Mouse (Mus musculus) lung, embryonic 15.5 days (tissue): Measurements from ENCODE around the gene Col16a1. TPM values are rescaled to one million over a fixed set of nuclear protein-coding genes. Genes with fewer than 3 reads are reported as not detected.

Experiments
- ATAC-seq: fragments of 200-750 bp; cut with Nextera tagmentation; 2 replicates; pipeline ENCODE4 v1.8.0; 2017; ENCODE audit warnings: moderate number of reproducible peaks, borderline replicate concordance; ENCODE audit not compliant: low FRiP score, low TSS enrichment; ENCODE audit errors: extremely low read depth
- H3K27ac ChIP-seq: fragments of 300-500 bp; sonication (generic); 2 replicates; pipeline ENCODE4 v1.5.1; 2015; ENCODE audit warnings: moderate library complexity, mild to moderate bottlenecking, inconsistent platforms
- H3K27me3 ChIP-seq: fragments of 300-500 bp; sonication (generic); 2 replicates; pipeline ENCODE4 v1.6.1; 2015; ENCODE audit warnings: inconsistent platforms
- H3K36me3 ChIP-seq: fragments of 300-500 bp; sonication (generic); 2 replicates; pipeline ENCODE4 v1.6.1; 2015; ENCODE audit warnings: inconsistent platforms
- H3K4me1 ChIP-seq: fragments of 300-500 bp; sonication (generic); 2 replicates; pipeline ENCODE4 v1.6.1; 2015; ENCODE audit warnings: inconsistent platforms
- H3K4me2 ChIP-seq: fragments of 300-500 bp; sonication (generic); 2 replicates; pipeline ENCODE4 v1.6.1; 2015; ENCODE audit warnings: inconsistent platforms, mild to moderate bottlenecking, moderate library complexity
- H3K4me3 ChIP-seq: fragments of 300-500 bp; sonication (generic); 2 replicates; pipeline ENCODE4 v1.5.1; 2015; ENCODE audit warnings: mild to moderate bottlenecking, inconsistent platforms
- H3K9ac ChIP-seq: fragments of 300-500 bp; sonication (generic); 2 replicates; pipeline ENCODE4 v1.6.1; 2015; ENCODE audit warnings: inconsistent platforms
- H3K9me3 ChIP-seq: fragments of 300-500 bp; sonication (generic); 2 replicates; pipeline ENCODE4 v1.6.1; 2016; ENCODE audit warnings: inconsistent platforms
- WGBS: fragments of 180-500 bp; shearing (Covaris S2); methylation state at CpG from one replicate; pipeline ENCODE4 v1.1.7; 2015; 5-methylcytosine and 5-hydroxymethylcytosine counted together
- polyA plus RNA-seq: library from polyadenylated mRNA; unstranded; fragments of >200 nt; fragmentation: Nextera tagmentation; extraction: Ambion mirVana; gene quantifications from 2 replicates; pipeline ENCODE4 v1.2.1, GENCODE M21; 2015

The Col16a1 gene
- polyA plus RNA-seq, 1 experiment from 2014 or later, result 74.6 TPM

- no peaks in the 10 kb centered on the region for H3K27me3 ChIP-seq
- H3K4me2 ChIP-seq, result no peak overlapping the region
- no peaks in the 10 kb centered on the region for H3K9me3 ChIP-seq
- peaks cover 26% of the 10 kb centered on the region for H3K4me1 ChIP-seq
- no peak overlapping the region for H3K27ac ChIP-seq
- no peak overlapping the region for H3K4me3 ChIP-seq
- 88% methylated on average over 1 of the region's 1 CpGs for whole genome bisulfite sequencing
- 0 out of 2 replicates have a peak, but pooled peaks cover 8% of the 10 kb centered on the region for H3K36me3 ChIP-seq
- ATAC-seq, result no peak
- no peak overlapping the region for H3K9ac ChIP-seq
Observed at GRCm38 (mm10) chr4:130112732-130113131, 65.1 kb downstream of the Col16a1 start.

GRCm38 (mm10) chr4:130120752-130121151, 73.1 kb downstream of the Col16a1 start:
- WGBS, result 83% methylated on average over 4 of the region's 4 CpGs
- Histone ChIP-seq H3K4me1 (peaks cover 26% of the 10 kb centered on the region), H3K4me3 (no peak overlapping the region), H3K36me3 (peaks cover 28% of the 10 kb centered on the region), H3K9ac (no peak overlapping the region), H3K27me3 (no peaks in the 10 kb centered on the region), H3K9me3 (no peaks in the 10 kb centered on the region), H3K4me2 (no peak overlapping the region), H3K27ac (no peak overlapping the region)
- ATAC-seq, result no peak

GRCm38 (mm10) chr4:130121560-130121959, 73.9 kb downstream of the Col16a1 start:
- no peak overlapping the region for H3K4me2 ChIP-seq
- WGBS, result 71% methylated on average over 8 of the region's 8 CpGs
- no peaks in the 10 kb centered on the region for H3K9me3 ChIP-seq
- no peak overlapping the region for H3K9ac ChIP-seq
- H3K4me3 ChIP-seq, result no peak overlapping the region
- H3K36me3 ChIP-seq, result peaks cover 36% of the 10 kb centered on the region
- H3K27ac ChIP-seq, result no peak overlapping the region
- no peaks in the 10 kb centered on the region for H3K27me3 ChIP-seq
- peaks cover 26% of the 10 kb centered on the region for H3K4me1 ChIP-seq
- no peak for ATAC-seq

GRCm38 (mm10) chr4:130123020-130123419, 75.4 kb downstream of the Col16a1 start:
- 69% methylated on average over 5 of the region's 5 CpGs for WGBS
- no peak overlapping the region for H3K9ac ChIP-seq

GRCm38 (mm10) chr4:130124110-130124509, 76.5 kb downstream of the Col16a1 start:
- Histone ChIP-seq H3K4me3 (no peak overlapping the region), H3K9ac (no peak overlapping the region), H3K27me3 (no peaks in the 10 kb centered on the region), H3K4me2 (no peak overlapping the region), H3K9me3 (no peaks in the 10 kb centered on the region), H3K27ac (peak overlapping the region; percentile 84), H3K4me1 (peaks cover 26% of the 10 kb centered on the region), H3K36me3 (peaks cover 49% of the 10 kb centered on the region)
- 64% methylated on average over 4 of the region's 4 CpGs for WGBS
- 0 out of 2 replicates have a peak, but pooled peaks have one; percentile 63 for ATAC-seq

More at GRCm38 (mm10) chr4:130123020-130123419, 75.4 kb downstream of the Col16a1 start:
- Histone ChIP-seq H3K4me1 (peaks cover 26% of the 10 kb centered on the region), H3K36me3 (peaks cover 49% of the 10 kb centered on the region), H3K9me3 (no peaks in the 10 kb centered on the region), H3K4me3 (no peak overlapping the region), H3K27ac (peak overlapping the region; percentile 84; the same call in 1 of the 2 replicates), H3K27me3 (no peaks in the 10 kb centered on the region), H3K4me2 (no peak overlapping the region)
- no peak for ATAC-seq

- H3K9me3 ChIP-seq, result no peaks in the 10 kb centered on the region
- WGBS, result 61% methylated on average over 6 of the region's 6 CpGs
- ATAC-seq, result no peak
- no peak overlapping the region for H3K4me3 ChIP-seq
- H3K36me3 ChIP-seq, result peaks cover 49% of the 10 kb centered on the region
- no peak overlapping the region for H3K4me2 ChIP-seq
- no peaks in the 10 kb centered on the region for H3K27me3 ChIP-seq
- peak overlapping the region; percentile 84 for H3K27ac ChIP-seq
- H3K4me1 ChIP-seq, result peaks cover 30% of the 10 kb centered on the region
- H3K9ac ChIP-seq, result no peak overlapping the region
Observed at GRCm38 (mm10) chr4:130125164-130125563, 77.5 kb downstream of the Col16a1 start.

GRCm38 (mm10) chr4:130125935-130126334, 78.3 kb downstream of the Col16a1 start:
- peaks cover 35% of the 10 kb centered on the region for H3K4me1 ChIP-seq
- H3K4me3 ChIP-seq, result no peak overlapping the region
- H3K27ac ChIP-seq, result no peak overlapping the region
- H3K36me3 ChIP-seq, result peaks cover 47% of the 10 kb centered on the region
- H3K9ac ChIP-seq, result no peak overlapping the region
- H3K9me3 ChIP-seq, result no peaks in the 10 kb centered on the region
- H3K4me2 ChIP-seq, result no peak overlapping the region
- H3K27me3 ChIP-seq, result no peaks in the 10 kb centered on the region
- WGBS, result 72% methylated on average over 5 of the region's 5 CpGs
- ATAC-seq, result no peak

- peaks cover 23% of the 10 kb centered on the region for H3K4me1 ChIP-seq
- 78% methylated on average over 5 of the region's 5 CpGs for whole genome bisulfite sequencing
Observed at GRCm38 (mm10) chr4:130128907-130129306, 81.3 kb downstream of the Col16a1 start.

GRCm38 (mm10) chr4:130130082-130130481, 82.4 kb downstream of the Col16a1 start:
- H3K27ac ChIP-seq, result no peak overlapping the region
- ATAC-seq, result no peak
- H3K9me3 ChIP-seq, result no peaks in the 10 kb centered on the region
- no peak overlapping the region for H3K9ac ChIP-seq
- no peaks in the 10 kb centered on the region for H3K27me3 ChIP-seq
- H3K4me1 ChIP-seq, result 0 out of 2 replicates have a peak, but pooled peaks cover 13% of the 10 kb centered on the region
- H3K4me3 ChIP-seq, result no peak overlapping the region
- peaks cover 26% of the 10 kb centered on the region for H3K36me3 ChIP-seq
- no peak overlapping the region for H3K4me2 ChIP-seq
- 73% methylated on average over 10 of the region's 10 CpGs for WGBS

More at GRCm38 (mm10) chr4:130128907-130129306, 81.3 kb downstream of the Col16a1 start:
- H3K27me3 ChIP-seq, result no peaks in the 10 kb centered on the region
- H3K9me3 ChIP-seq, result no peaks in the 10 kb centered on the region
- H3K36me3 ChIP-seq, result peaks cover 26% of the 10 kb centered on the region
- H3K27ac ChIP-seq, result no peak overlapping the region
- H3K4me3 ChIP-seq, result no peak overlapping the region
- H3K9ac ChIP-seq, result no peak overlapping the region
- H3K4me2 ChIP-seq, result no peak overlapping the region
- ATAC-seq, result no peak

GRCm38 (mm10) chr4:130130641-130131350, 83.2 kb downstream of the Col16a1 start:
- no peak overlapping the region for H3K4me2 ChIP-seq
- H3K9ac ChIP-seq, result no peak overlapping the region
- no peaks in the 10 kb centered on the region for H3K27me3 ChIP-seq
- WGBS, result 53% methylated on average over 13 of the region's 13 CpGs
- H3K4me1 ChIP-seq, result 0 out of 2 replicates have a peak, but pooled peaks cover 10% of the 10 kb centered on the region
- no peaks in the 10 kb centered on the region for H3K9me3 ChIP-seq
- H3K27ac ChIP-seq, result peak overlapping the region; percentile 29; the same call in 1 of the 2 replicates
- H3K4me3 ChIP-seq, result no peak overlapping the region
- peaks cover 21% of the 10 kb centered on the region for H3K36me3 ChIP-seq
- ATAC-seq, result peak; percentile 40; the same call in 1 of the 2 replicates

GRCm38 (mm10) chr4:130131448-130132105, 83.9 kb downstream of the Col16a1 start:
- H3K27ac ChIP-seq, result no peak overlapping the region
- 0 out of 2 replicates have a peak, but pooled peaks cover 10% of the 10 kb centered on the region for H3K4me1 ChIP-seq
- WGBS, result 87% methylated on average over 7 of the region's 7 CpGs
- no peak for ATAC-seq
- H3K9me3 ChIP-seq, result no peaks in the 10 kb centered on the region
- H3K27me3 ChIP-seq, result peaks cover 3% of the 10 kb centered on the region; the same call in 1 of the 2 replicates
- no peak overlapping the region for H3K4me3 ChIP-seq
- H3K4me2 ChIP-seq, result no peak overlapping the region
- no peak overlapping the region for H3K9ac ChIP-seq
- peaks cover 13% of the 10 kb centered on the region for H3K36me3 ChIP-seq

GRCm38 (mm10) chr4:130133399-130133798, 85.8 kb downstream of the Col16a1 start:
- WGBS, result 38% methylated on average over 6 of the region's 6 CpGs
- no peak overlapping the region for H3K9ac ChIP-seq
- H3K36me3 ChIP-seq, result no peaks in the 10 kb centered on the region
- H3K27ac ChIP-seq, result no peak overlapping the region
- no peak for ATAC-seq
- H3K27me3 ChIP-seq, result peaks cover 18% of the 10 kb centered on the region
- no peak overlapping the region for H3K4me2 ChIP-seq
- peaks cover 15% of the 10 kb centered on the region for H3K4me1 ChIP-seq
- H3K4me3 ChIP-seq, result no peak overlapping the region
- H3K9me3 ChIP-seq, result no peaks in the 10 kb centered on the region
